Mouse (Mus musculus) forebrain, embryonic 10.5 days (tissue): ENCODE measurements around the gene Tacc2. TPM values are rescaled to one million over a fixed set of nuclear protein-coding genes. Genes with fewer than 3 reads are reported as not detected.

Source experiments
- DNase-seq: peaks from one replicate; pipeline ENCODE4 v3.0.0-alpha.2; 2017; ENCODE audit warnings: low spot score; ENCODE audit errors: extremely low spot score
- H3K27ac ChIP-seq: fragments of 300-500 bp; sonication (generic); 2 replicates; pipeline ENCODE4 v1.5.1; 2016; ENCODE audit warnings: mild to moderate bottlenecking
- H3K27me3 ChIP-seq: fragments of 300-500 bp; sonication (generic); 2 replicates; pipeline ENCODE4 v1.6.1; 2016; ENCODE audit warnings: mild to moderate bottlenecking; ENCODE audit not compliant: poor library complexity, severe bottlenecking
- H3K36me3 ChIP-seq: fragments of 300-500 bp; sonication (generic); replicated peaks from 2 replicates; pipeline ENCODE4 v1.6.1; 2016; ENCODE audit warnings: mild to moderate bottlenecking, moderate library complexity
- H3K4me1 ChIP-seq: fragments of 300-500 bp; sonication (generic); 2 replicates; pipeline ENCODE4 v1.6.1; 2016
- H3K4me3 ChIP-seq: fragments of 300-500 bp; sonication (generic); 2 replicates; pipeline ENCODE4 v1.5.1; 2016; ENCODE audit warnings: mild to moderate bottlenecking, moderate library complexity
- H3K9me3 ChIP-seq: fragments of 300-500 bp; sonication (generic); 2 replicates; pipeline ENCODE4 v1.6.1; 2016; ENCODE audit warnings: mild to moderate bottlenecking, moderate library complexity
- WGBS: fragments of 180-500 bp; shearing (Covaris S2); methylation state at CpG from one replicate; pipeline ENCODE4 v1.1.7; 2016; 5-methylcytosine and 5-hydroxymethylcytosine counted together
- polyA plus RNA-seq: library from polyadenylated mRNA; unstranded; fragments of >200 nt; fragmentation: Nextera tagmentation; extraction: Ambion mirVana; gene quantifications from 2 replicates; pipeline ENCODE4 v1.2.1, GENCODE M21; 2016

Tacc2 gene
- polyA plus RNA-seq, 1 experiment from 2014 or later, result 40.3 TPM

GRCm38 (mm10) chr7:130711851-130712250 lies 134.6 kb downstream of the Tacc2 start:
- H3K27ac ChIP-seq, result no peak overlapping the region
- peaks cover 18% of the 10 kb centered on the region for H3K36me3 ChIP-seq
- no peak for DNase-seq
- 89% methylated on average over 7 of the region's 7 CpGs for WGBS
- no peak overlapping the region for H3K4me3 ChIP-seq
- no peaks in the 10 kb centered on the region for H3K9me3 ChIP-seq
- no peaks in the 10 kb centered on the region for H3K27me3 ChIP-seq
- peaks cover 24% of the 10 kb centered on the region for H3K4me1 ChIP-seq

GRCm38 (mm10) chr7:130713319-130713718 lies 136.1 kb downstream of the Tacc2 start:
- no peak for DNase-seq
- Histone ChIP-seq H3K27ac (peak overlapping the region; percentile 51; the same call in 1 of the 2 replicates), H3K4me3 (no peak overlapping the region), H3K9me3 (no peaks in the 10 kb centered on the region), H3K4me1 (peaks cover 31% of the 10 kb centered on the region), H3K36me3 (peaks cover 33% of the 10 kb centered on the region), H3K27me3 (no peaks in the 10 kb centered on the region)
- 74% methylated on average over 6 of the region's 6 CpGs for WGBS

GRCm38 (mm10) chr7:130715467-130715866 lies 138.2 kb downstream of the Tacc2 start:
- no peak overlapping the region for H3K27ac ChIP-seq
- H3K4me3 ChIP-seq, result no peak overlapping the region
- no peaks in the 10 kb centered on the region for H3K9me3 ChIP-seq
- 96% methylated on average over 3 of the region's 3 CpGs for WGBS
- peaks cover 38% of the 10 kb centered on the region for H3K4me1 ChIP-seq
- H3K36me3 ChIP-seq, result peaks cover 41% of the 10 kb centered on the region
- no peaks in the 10 kb centered on the region for H3K27me3 ChIP-seq
- DNase-seq, result no peak

DNA sequence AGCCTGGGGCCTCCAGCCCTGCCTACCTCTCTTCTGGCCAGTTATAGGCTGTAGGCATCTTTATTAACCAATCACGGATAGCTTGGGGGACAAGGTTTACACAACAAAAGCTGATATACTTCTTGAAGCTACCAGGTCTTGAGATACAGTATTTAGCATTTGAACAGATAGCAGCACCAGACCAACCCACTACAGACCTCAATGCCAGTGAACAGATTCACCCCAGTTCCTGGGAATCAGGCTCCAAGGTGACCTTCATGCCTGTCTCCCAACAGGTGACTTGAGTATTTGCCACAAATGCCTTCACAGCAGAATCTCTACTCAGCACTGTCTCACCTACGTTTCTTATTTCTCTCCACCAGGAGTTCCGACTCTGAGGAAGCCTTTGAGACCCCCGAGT lies 139.1 kb downstream of the Tacc2 start:
- WGBS, result 94% methylated on average over 4 of the region's 4 CpGs
- no peaks in the 10 kb centered on the region for H3K27me3 ChIP-seq
- no peak overlapping the region for H3K27ac ChIP-seq
- H3K4me1 ChIP-seq, result peaks cover 47% of the 10 kb centered on the region
- no peak overlapping the region for H3K4me3 ChIP-seq
- DNase-seq, result no peak
- H3K36me3 ChIP-seq, result peaks cover 46% of the 10 kb centered on the region
- H3K9me3 ChIP-seq, result no peaks in the 10 kb centered on the region

DNA sequence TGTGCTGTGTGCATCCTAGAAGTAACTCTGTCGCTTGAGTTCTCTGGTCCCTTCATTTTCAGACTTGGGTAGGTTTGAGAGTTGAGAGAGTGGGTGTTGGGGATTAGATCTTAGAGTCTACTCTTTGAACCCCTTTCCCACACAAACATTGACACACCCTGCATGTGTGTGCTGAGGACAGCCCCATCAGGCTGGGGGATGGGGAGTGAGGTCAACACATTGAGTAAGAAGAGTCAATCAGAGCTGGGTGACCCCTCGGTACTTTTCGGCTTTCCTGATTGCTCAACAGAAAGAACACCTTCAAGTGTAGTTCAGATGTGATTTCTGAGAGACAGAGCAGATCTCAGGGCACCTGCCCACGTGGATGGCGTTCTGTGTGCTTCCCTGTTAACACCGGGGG lies 139.8 kb downstream of the Tacc2 start:
- Histone ChIP-seq H3K36me3 (peaks cover 53% of the 10 kb centered on the region), H3K4me3 (no peak overlapping the region), H3K27me3 (no peaks in the 10 kb centered on the region), H3K4me1 (peaks cover 53% of the 10 kb centered on the region), H3K27ac (no peak overlapping the region), H3K9me3 (no peaks in the 10 kb centered on the region)
- no peak for DNase-seq
- WGBS, result 93% methylated on average over 6 of the region's 6 CpGs

- Histone ChIP-seq H3K27me3 (no peaks in the 10 kb centered on the region), H3K4me3 (peak overlapping the region; percentile 32), H3K9me3 (no peaks in the 10 kb centered on the region), H3K4me1 (peaks cover 50% of the 10 kb centered on the region), H3K36me3 (peaks cover 79% of the 10 kb centered on the region), H3K27ac (peak overlapping the region; percentile 84)
- peak; percentile 21 for DNase-seq
- 12% methylated on average over 16 of the region's 16 CpGs for WGBS
Observed at GRCm38 (mm10) chr7:130719931-130720598, 142.8 kb downstream of the Tacc2 start.

DNA sequence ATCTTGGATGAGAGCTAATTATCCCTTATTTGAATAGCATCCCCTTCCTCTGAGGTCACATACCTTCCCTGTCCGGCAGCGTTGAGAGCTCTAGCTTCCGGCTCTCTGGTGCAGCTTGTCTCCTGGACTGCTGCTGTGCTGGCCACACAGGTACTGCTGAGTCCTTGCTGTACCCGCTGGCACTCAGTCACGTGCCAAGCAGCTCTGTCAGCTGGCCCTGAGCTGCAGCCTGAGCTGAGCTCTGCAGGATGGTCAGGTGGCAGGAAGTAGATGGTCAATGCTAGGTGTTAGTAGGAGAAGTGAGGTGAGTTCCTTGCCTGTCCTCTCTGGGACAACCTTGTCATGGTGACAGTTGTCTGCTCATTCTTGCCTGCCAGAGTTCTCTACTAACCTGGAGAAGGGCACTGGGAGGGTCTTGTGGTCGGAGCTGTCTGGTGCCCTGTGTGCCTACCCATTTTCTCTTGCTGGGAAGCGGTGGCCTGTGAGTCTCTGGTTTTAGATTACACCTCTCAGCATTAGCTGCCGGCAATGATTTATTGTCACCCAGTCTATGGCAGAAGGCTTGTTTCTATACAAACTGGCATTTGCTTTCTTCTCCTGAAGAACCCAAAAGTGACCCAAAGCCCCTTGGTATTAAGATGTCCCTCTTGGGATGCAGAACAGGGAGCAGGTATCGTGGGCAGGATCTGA lies 143.6 kb downstream of the Tacc2 start:
- Histone ChIP-seq H3K9me3 (no peaks in the 10 kb centered on the region), H3K4me3 (no peak overlapping the region), H3K27ac (peak overlapping the region; percentile 84), H3K4me1 (peaks cover 50% of the 10 kb centered on the region), H3K27me3 (no peaks in the 10 kb centered on the region), H3K36me3 (peaks cover 81% of the 10 kb centered on the region)
- DNase-seq, result no peak
- 52% methylated on average over 9 of the region's 9 CpGs for WGBS

- WGBS, result 91% methylated on average over 3 of the region's 3 CpGs
- Histone ChIP-seq H3K4me1 (peaks cover 18% of the 10 kb centered on the region), H3K9me3 (no peaks in the 10 kb centered on the region), H3K27ac (no peak overlapping the region), H3K36me3 (peaks cover 97% of the 10 kb centered on the region), H3K27me3 (no peaks in the 10 kb centered on the region), H3K4me3 (no peak overlapping the region)
- DNase-seq, result no peak
Observed at GRCm38 (mm10) chr7:130726185-130726584, 148.9 kb downstream of the Tacc2 start.

DNA sequence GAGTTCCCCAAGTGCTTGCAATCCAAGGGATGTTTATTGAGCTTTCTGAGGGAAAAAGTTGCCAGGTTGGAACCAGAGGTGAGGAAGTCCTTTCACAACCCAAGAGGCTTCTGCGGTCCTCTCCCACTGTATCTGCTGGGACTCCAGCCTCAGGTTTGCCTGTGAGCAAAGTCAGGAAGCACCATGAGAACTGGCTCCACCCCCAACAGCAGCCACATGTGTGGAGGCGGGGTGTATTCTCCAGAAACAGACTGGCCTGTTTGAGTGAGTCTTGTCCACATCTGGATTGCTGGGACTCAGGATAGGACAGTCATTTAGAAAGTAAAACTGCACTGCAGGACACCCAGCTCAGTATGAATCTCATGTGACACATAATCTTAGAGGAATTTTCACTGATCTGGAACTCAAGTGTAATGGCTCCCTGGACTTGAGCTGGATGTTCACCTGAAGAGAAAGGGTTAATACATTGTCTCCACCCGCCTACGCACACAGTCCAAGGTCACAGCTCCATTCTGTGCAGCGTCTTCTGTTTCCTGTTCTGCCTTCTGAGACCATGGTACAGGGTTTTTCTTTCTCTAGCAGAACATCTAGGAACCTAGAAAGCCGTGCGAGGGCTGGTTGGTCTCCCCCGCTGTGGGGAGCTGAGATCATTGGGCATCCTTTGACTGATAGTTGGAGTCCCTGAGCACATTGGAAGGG lies 149.6 kb downstream of the Tacc2 start:
- Histone ChIP-seq H3K36me3 (peaks cover 97% of the 10 kb centered on the region), H3K27ac (no peak overlapping the region)

GRCm38 (mm10) chr7:130727560-130727959 lies 150.3 kb downstream of the Tacc2 start:
- peaks cover 18% of the 10 kb centered on the region for H3K4me1 ChIP-seq
- no peak overlapping the region for H3K27ac ChIP-seq
- H3K9me3 ChIP-seq, result no peaks in the 10 kb centered on the region
- no peak overlapping the region for H3K4me3 ChIP-seq
- peaks cover 93% of the 10 kb centered on the region for H3K36me3 ChIP-seq
- H3K27me3 ChIP-seq, result no peaks in the 10 kb centered on the region
- DNase-seq, result no peak
- 93% methylated on average over 4 of the region's 4 CpGs for WGBS

More for the DNA sequence above, 149.6 kb downstream of the Tacc2 start:
- Histone ChIP-seq H3K4me1 (peaks cover 18% of the 10 kb centered on the region), H3K9me3 (no peaks in the 10 kb centered on the region), H3K4me3 (no peak overlapping the region), H3K27me3 (no peaks in the 10 kb centered on the region)
- no peak for DNase-seq
- 82% methylated on average over 8 of the region's 8 CpGs for WGBS

GRCm38 (mm10) chr7:130731792-130732191 lies 154.6 kb downstream of the Tacc2 start:
- no peak for DNase-seq
- Histone ChIP-seq H3K27me3 (no peaks in the 10 kb centered on the region), H3K36me3 (peaks cover 90% of the 10 kb centered on the region), H3K9me3 (no peaks in the 10 kb centered on the region), H3K4me3 (no peak overlapping the region), H3K27ac (peak overlapping the region; percentile 46; the same call in 1 of the 2 replicates), H3K4me1 (peaks cover 26% of the 10 kb centered on the region)
- 90% methylated on average over 7 of the region's 7 CpGs for WGBS

DNA sequence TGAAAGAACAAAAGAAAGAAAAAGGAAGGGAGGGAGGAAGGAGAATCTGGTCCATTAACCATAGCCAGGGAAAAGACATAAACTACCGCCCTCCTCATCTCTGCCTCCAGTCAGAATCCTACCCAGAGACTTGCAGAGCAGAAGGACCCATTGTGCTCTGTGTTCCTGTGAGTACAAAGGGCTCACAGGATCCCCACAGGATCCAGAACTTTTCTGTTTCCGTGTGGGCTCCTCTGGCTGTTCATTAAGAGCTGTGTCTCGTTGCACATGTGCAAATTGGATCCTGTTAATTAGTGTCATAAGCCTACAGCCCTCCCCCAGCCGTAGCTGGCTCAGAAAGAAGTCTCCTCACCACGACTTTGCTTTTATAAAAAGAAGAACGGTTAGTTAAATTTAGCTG lies 155.7 kb downstream of the Tacc2 start:
- Histone ChIP-seq H3K36me3 (peaks cover 91% of the 10 kb centered on the region), H3K27me3 (no peaks in the 10 kb centered on the region), H3K4me3 (no peak overlapping the region), H3K4me1 (peaks cover 26% of the 10 kb centered on the region), H3K9me3 (no peaks in the 10 kb centered on the region), H3K27ac (peak overlapping the region; percentile 68)
- 54% methylated on average over 6 of the region's 6 CpGs for WGBS
- no peak for DNase-seq

DNA sequence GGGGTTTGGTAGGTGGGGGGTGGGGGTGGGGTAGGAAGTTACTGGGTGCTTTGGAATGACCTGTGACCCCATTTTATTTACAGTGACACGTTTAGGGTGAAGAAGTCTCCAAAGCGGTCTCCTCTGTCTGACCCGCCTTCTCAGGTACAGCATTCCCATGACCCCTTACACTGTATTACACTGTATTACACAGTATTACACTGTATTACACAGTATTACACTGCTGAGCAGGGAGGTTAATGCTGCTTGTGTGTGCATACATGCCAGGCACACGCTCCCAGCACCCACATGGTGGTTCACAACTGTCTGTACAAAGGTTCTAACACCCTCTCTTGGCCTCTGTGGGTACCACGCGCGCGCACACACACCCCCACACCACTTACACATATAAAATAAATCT lies 156.2 kb downstream of the Tacc2 start:
- Histone ChIP-seq H3K4me1 (peaks cover 26% of the 10 kb centered on the region), H3K27ac (peak overlapping the region; percentile 68), H3K27me3 (no peaks in the 10 kb centered on the region), H3K9me3 (no peaks in the 10 kb centered on the region), H3K36me3 (peaks cover 91% of the 10 kb centered on the region), H3K4me3 (no peak overlapping the region)
- no peak for DNase-seq
- WGBS, result 92% methylated on average over 8 of the region's 8 CpGs
